Mouse (Mus musculus): ENCODE measurements at regions not wholly inside any gene's neighbourhood (a gene's known extent, or its start where the extent isn't known, plus 50 kb on each side); places are given as distances from the start of the nearest gene placed in this dataset.

GRCm38 (mm10) chr10:83819266-83819949 lies 96.7 kb downstream of the 1500009L16Rik start:
- Histone ChIP-seq H3K9me3 (replicated peaks; ENCODE audit: control insufficient read depth, low read length) (no peaks in the 10 kb centered on the region), H3K4me1 (ENCODE audit: control insufficient read depth, insufficient read depth, low read length) (peaks cover 5% of the 10 kb centered on the region; the same call in 1 of the 2 replicates), H3K27me3 (replicated peaks; ENCODE audit: control insufficient read depth, insufficient read depth, low read length) (no peaks in the 10 kb centered on the region), H3K36me3 (ENCODE audit: control insufficient read depth, insufficient read depth, low read length) (no peaks in the 10 kb centered on the region), H3K27ac (ENCODE audit: low read depth, low read length) (no peak overlapping the region), H3K9ac (ENCODE audit: low read length) (no peak overlapping the region), H3K4me3 (ENCODE audit: low read depth, low read length) (no peak overlapping the region), H3K4me2 (ENCODE audit: low read length) (peak overlapping the region; percentile 38; the same call in 1 of the 2 replicates)
- ATAC-seq (peak; percentile 88), DNase-seq (ENCODE audit: low spot score) (peak; percentile 95)
- 10% methylated on average over 13 of the region's 13 CpGs for WGBS

GRCm38 (mm10) chr10:83819950-83820275 lies 97.2 kb downstream of the 1500009L16Rik start:
- H3K4me1 ChIP-seq (ENCODE audit: control insufficient read depth, insufficient read depth, low read length): peaks cover 5% of the 10 kb centered on the region; the same call in 1 of the 2 replicates
- no peak for DNase-seq (ENCODE audit: low spot score)
- peak; percentile 55 for ATAC-seq
- no peak overlapping the region for H3K27ac ChIP-seq (ENCODE audit: low read depth, low read length)
- no peak overlapping the region for H3K9ac ChIP-seq (ENCODE audit: low read length)
- H3K27me3 ChIP-seq (replicated peaks; ENCODE audit: control insufficient read depth, insufficient read depth, low read length): no peaks in the 10 kb centered on the region
- 0 out of 2 replicates have a peak overlapping the region, but pooled peaks have one; percentile 19 for H3K4me2 ChIP-seq (ENCODE audit: low read length)
- H3K36me3 ChIP-seq (ENCODE audit: control insufficient read depth, insufficient read depth, low read length): no peaks in the 10 kb centered on the region
- whole genome bisulfite sequencing: 58% methylated on average over 8 of the region's 8 CpGs
- no peak overlapping the region for H3K4me3 ChIP-seq (ENCODE audit: low read depth, low read length)
- no peaks in the 10 kb centered on the region for H3K9me3 ChIP-seq (replicated peaks; ENCODE audit: control insufficient read depth, low read length)

DNA sequence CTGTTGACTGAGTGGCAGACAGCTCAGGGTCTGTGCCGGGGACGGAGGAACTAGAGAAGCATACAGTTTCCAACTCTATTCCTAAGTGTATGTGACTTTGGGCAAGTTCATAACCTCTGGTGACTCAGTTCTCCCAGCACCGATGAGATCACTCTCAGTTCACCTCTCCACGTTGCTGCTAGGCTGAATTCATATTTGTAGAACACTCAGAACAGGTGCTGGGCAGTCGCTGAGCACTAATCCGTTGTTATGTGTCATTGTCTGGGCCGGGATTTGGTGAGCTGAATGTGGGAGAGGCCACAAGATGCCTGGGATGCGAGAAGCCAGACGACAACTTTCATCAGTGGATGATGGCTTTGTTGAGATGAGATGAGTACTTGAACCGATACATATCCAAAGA lies 98.4 kb downstream of the 1500009L16Rik start:
- H3K9ac ChIP-seq (ENCODE audit: low read length): no peak overlapping the region
- no peak overlapping the region for H3K27ac ChIP-seq (ENCODE audit: low read depth, low read length)
- no peak overlapping the region for H3K4me3 ChIP-seq (ENCODE audit: low read depth, low read length)
- WGBS: 69% methylated on average over 10 of the region's 10 CpGs
- ATAC-seq: no peak
- no peak for DNase-seq (ENCODE audit: low spot score)
- H3K4me2 ChIP-seq (ENCODE audit: low read length): no peak overlapping the region
- no peaks in the 10 kb centered on the region for H3K27me3 ChIP-seq (replicated peaks; ENCODE audit: control insufficient read depth, insufficient read depth, low read length)
- H3K36me3 ChIP-seq (ENCODE audit: control insufficient read depth, insufficient read depth, low read length): no peaks in the 10 kb centered on the region
- no peaks in the 10 kb centered on the region for H3K9me3 ChIP-seq (replicated peaks; ENCODE audit: control insufficient read depth, low read length)
- peaks cover 5% of the 10 kb centered on the region; the same call in 1 of the 2 replicates for H3K4me1 ChIP-seq (ENCODE audit: control insufficient read depth, insufficient read depth, low read length)

GRCm38 (mm10) chr10:83826105-83826504 lies 103.4 kb downstream of the 1500009L16Rik start:
- no peak overlapping the region for H3K27ac ChIP-seq (ENCODE audit: low read depth, low read length)
- no peak overlapping the region for H3K4me3 ChIP-seq (ENCODE audit: low read depth, low read length)
- 91% methylated on average over 5 of the region's 5 CpGs for WGBS
- no peaks in the 10 kb centered on the region for H3K27me3 ChIP-seq (replicated peaks; ENCODE audit: control insufficient read depth, insufficient read depth, low read length)
- no peaks in the 10 kb centered on the region for H3K4me1 ChIP-seq (ENCODE audit: control insufficient read depth, insufficient read depth, low read length)
- no peak overlapping the region for H3K4me2 ChIP-seq (ENCODE audit: low read length)
- DNase-seq (ENCODE audit: low spot score) (no peak), ATAC-seq (no peak)
- H3K9ac ChIP-seq (ENCODE audit: low read length): no peak overlapping the region
- no peaks in the 10 kb centered on the region for H3K9me3 ChIP-seq (replicated peaks; ENCODE audit: control insufficient read depth, low read length)
- no peaks in the 10 kb centered on the region for H3K36me3 ChIP-seq (ENCODE audit: control insufficient read depth, insufficient read depth, low read length)

DNA sequence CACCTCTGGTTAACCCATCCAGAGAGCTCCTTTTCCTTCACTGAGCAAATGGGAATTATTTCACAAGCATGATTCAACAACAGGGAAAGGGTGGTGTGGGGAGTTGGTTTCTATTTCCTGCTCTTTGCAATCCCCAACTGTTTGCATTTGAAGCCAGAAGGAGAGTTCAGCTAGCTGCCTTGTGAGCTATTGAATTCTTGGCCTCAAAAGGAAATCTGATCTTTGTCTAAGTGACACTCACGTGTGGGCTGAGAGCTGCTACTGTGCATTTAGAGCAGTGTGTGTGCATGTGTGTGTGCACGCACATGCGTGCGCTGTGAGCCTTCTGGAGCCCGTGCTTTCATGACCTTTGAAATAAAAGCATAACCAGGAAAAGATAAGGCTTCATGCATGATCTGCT lies 113.7 kb downstream of the 1500009L16Rik start:
- no peak for ATAC-seq
- Histone ChIP-seq H3K27me3 (replicated peaks; ENCODE audit: control insufficient read depth, insufficient read depth, low read length) (no peaks in the 10 kb centered on the region), H3K36me3 (ENCODE audit: control insufficient read depth, insufficient read depth, low read length) (no peaks in the 10 kb centered on the region), H3K27ac (ENCODE audit: low read depth, low read length) (no peak overlapping the region), H3K4me2 (ENCODE audit: low read length) (no peak overlapping the region), H3K9me3 (replicated peaks; ENCODE audit: control insufficient read depth, low read length) (no peaks in the 10 kb centered on the region), H3K4me1 (ENCODE audit: control insufficient read depth, insufficient read depth, low read length) (no peaks in the 10 kb centered on the region), H3K9ac (ENCODE audit: low read length) (no peak overlapping the region), H3K4me3 (ENCODE audit: low read depth, low read length) (no peak overlapping the region)
- 80% methylated on average over 5 of the region's 5 CpGs for WGBS
- DNase-seq (ENCODE audit: low spot score): no peak

DNA sequence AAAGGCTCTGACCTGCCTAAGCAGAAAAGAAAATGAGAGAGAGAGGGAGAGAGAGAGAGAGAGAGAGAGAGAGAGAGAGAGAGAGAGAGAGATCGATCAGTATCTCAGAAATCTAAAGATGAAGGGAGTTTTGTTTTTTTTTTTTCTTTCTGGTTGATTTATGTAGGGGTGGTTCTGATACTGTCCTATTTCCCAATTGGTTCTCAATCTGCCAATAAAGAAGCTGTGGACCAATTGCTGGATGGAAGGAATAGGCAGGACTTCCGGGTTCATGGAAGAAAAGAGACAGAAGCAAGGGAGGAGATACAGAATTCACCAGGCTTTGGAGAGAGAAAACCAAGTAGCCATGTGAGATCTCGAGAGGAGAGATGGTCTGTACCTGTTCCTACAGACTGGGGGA lies 117.6 kb downstream of the 1500009L16Rik start:
- Histone ChIP-seq H3K36me3 (ENCODE audit: control insufficient read depth, insufficient read depth, low read length) (no peaks in the 10 kb centered on the region), H3K4me3 (ENCODE audit: low read depth, low read length) (no peak overlapping the region), H3K27ac (ENCODE audit: low read depth, low read length) (no peak overlapping the region), H3K27me3 (replicated peaks; ENCODE audit: control insufficient read depth, insufficient read depth, low read length) (no peaks in the 10 kb centered on the region), H3K4me1 (ENCODE audit: control insufficient read depth, insufficient read depth, low read length) (no peaks in the 10 kb centered on the region), H3K9ac (ENCODE audit: low read length) (no peak overlapping the region), H3K9me3 (replicated peaks; ENCODE audit: control insufficient read depth, low read length) (no peaks in the 10 kb centered on the region), H3K4me2 (ENCODE audit: low read length) (no peak overlapping the region)
- no peak for ATAC-seq
- WGBS: 80% methylated on average over 3 of the region's 3 CpGs
- no peak for DNase-seq (ENCODE audit: low spot score)

DNA sequence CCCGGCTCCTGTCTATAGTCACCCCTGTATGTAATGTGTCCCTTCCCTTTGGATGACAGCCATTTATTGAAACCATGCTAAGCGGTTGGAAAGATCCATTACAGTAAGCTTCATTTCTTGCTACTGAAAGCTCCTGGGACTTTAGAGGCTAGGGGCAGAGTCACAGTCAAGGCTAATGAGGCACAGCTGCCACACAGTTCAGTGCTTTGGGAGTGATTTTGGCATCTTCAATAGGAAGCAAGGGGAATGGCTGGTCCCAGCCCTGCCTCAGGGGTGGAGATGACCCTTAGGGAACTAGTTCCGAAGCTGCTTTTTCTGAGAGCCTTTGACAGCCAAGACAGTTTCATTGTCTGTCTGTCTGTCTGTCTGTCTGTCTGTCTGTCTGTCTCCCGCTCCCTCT lies 128.2 kb downstream of the 1500009L16Rik start:
- Histone ChIP-seq H3K9me3 (replicated peaks; ENCODE audit: control insufficient read depth, low read length) (no peaks in the 10 kb centered on the region), H3K27ac (ENCODE audit: low read depth, low read length) (no peak overlapping the region), H3K36me3 (ENCODE audit: control insufficient read depth, insufficient read depth, low read length) (no peaks in the 10 kb centered on the region), H3K4me1 (ENCODE audit: control insufficient read depth, insufficient read depth, low read length) (no peaks in the 10 kb centered on the region), H3K4me2 (ENCODE audit: low read length) (no peak overlapping the region), H3K27me3 (replicated peaks; ENCODE audit: control insufficient read depth, insufficient read depth, low read length) (no peaks in the 10 kb centered on the region), H3K9ac (ENCODE audit: low read length) (no peak overlapping the region), H3K4me3 (ENCODE audit: low read depth, low read length) (no peak overlapping the region)
- DNase-seq (ENCODE audit: low spot score) (peak; percentile 8), ATAC-seq (no peak)
- 83% methylated on average over 4 of the region's 4 CpGs for WGBS

DNA sequence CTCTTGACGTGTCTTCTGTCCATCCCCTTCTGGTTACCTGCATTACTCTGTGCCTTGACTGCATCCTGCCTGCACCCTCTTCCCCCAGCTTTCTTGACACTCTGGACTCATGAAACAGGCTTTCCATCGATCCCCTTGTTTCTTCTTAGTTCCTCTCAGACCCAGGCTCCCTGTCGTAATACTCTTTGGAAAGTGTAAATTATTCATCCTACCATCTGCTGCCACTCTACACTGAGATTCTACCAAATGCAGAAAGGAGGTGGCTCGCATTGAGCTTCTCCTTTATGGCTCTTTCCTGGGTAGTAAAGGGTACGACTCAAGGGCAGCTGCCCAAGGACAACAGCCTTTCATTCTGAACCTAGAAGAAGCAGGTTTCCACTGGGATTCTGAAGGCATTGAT lies 129.5 kb downstream of the 1500009L16Rik start:
- H3K27me3 ChIP-seq (replicated peaks; ENCODE audit: control insufficient read depth, insufficient read depth, low read length): no peaks in the 10 kb centered on the region
- H3K27ac ChIP-seq (ENCODE audit: low read depth, low read length): no peak overlapping the region
- ATAC-seq: no peak
- no peaks in the 10 kb centered on the region for H3K9me3 ChIP-seq (replicated peaks; ENCODE audit: control insufficient read depth, low read length)
- no peaks in the 10 kb centered on the region for H3K4me1 ChIP-seq (ENCODE audit: control insufficient read depth, insufficient read depth, low read length)
- WGBS: 75% methylated on average over 5 of the region's 5 CpGs
- DNase-seq (ENCODE audit: low spot score): peak; percentile 27
- no peak overlapping the region for H3K4me2 ChIP-seq (ENCODE audit: low read length)
- no peak overlapping the region for H3K4me3 ChIP-seq (ENCODE audit: low read depth, low read length)
- H3K36me3 ChIP-seq (ENCODE audit: control insufficient read depth, insufficient read depth, low read length): no peaks in the 10 kb centered on the region
- no peak overlapping the region for H3K9ac ChIP-seq (ENCODE audit: low read length)

- ATAC-seq (no peak), DNase-seq (ENCODE audit: low spot score) (no peak)
- Histone ChIP-seq H3K4me2 (ENCODE audit: low read length) (no peak overlapping the region), H3K36me3 (ENCODE audit: control insufficient read depth, insufficient read depth, low read length) (no peaks in the 10 kb centered on the region), H3K9me3 (replicated peaks; ENCODE audit: control insufficient read depth, low read length) (no peaks in the 10 kb centered on the region), H3K27ac (ENCODE audit: low read depth, low read length) (no peak overlapping the region), H3K9ac (ENCODE audit: low read length) (no peak overlapping the region), H3K4me1 (ENCODE audit: control insufficient read depth, insufficient read depth, low read length) (no peaks in the 10 kb centered on the region), H3K27me3 (replicated peaks; ENCODE audit: control insufficient read depth, insufficient read depth, low read length) (no peaks in the 10 kb centered on the region), H3K4me3 (ENCODE audit: low read depth, low read length) (no peak overlapping the region)
- 77% methylated on average over 3 of the region's 3 CpGs for WGBS
Measured at GRCm38 (mm10) chr10:83852806-83853205, 130.1 kb downstream of the 1500009L16Rik start.

Data from forebrain, embryonic 14.5 days (tissue).